Mouse (Mus musculus) ES-E14 (cell line): ENCODE measurements around the gene Akr1c13. TPM values are rescaled to one million over a fixed set of nuclear protein-coding genes. Genes with fewer than 3 reads are reported as not detected.

Experiments
- DNase-seq: peaks from one replicate; pipeline ENCODE4 v3.0.0-alpha.2; 2013; ENCODE audit warnings: low read depth, low spot score
- H3K27ac ChIP-seq: 2 replicates; pipeline ENCODE4 v1.5.1; 2012; ENCODE audit warnings: low read depth, mild to moderate bottlenecking, low read length, moderate library complexity, mixed read lengths; ENCODE audit not compliant: poor library complexity, insufficient read depth, severe bottlenecking
- H3K36me3 ChIP-seq: 2 replicates; pipeline ENCODE4 v1.6.1; 2012; ENCODE audit warnings: mild to moderate bottlenecking, low read length, moderate library complexity, mixed read lengths; ENCODE audit not compliant: control insufficient read depth, poor library complexity, insufficient read depth, severe bottlenecking
- H3K4me1 ChIP-seq, 2 experiments: fragments of 150-350 bp in 1 of 2; sonication (generic) in 1 of 2; 2 replicates each; pipeline ENCODE4 v1.6.1; 2012; ENCODE audit warnings: low read length in 2 of 2, mild to moderate bottlenecking in 1 of 2, mixed read lengths in 1 of 2; ENCODE audit not compliant: control insufficient read depth in 2 of 2, insufficient read depth in 2 of 2, poor library complexity in 1 of 2
- H3K4me3 ChIP-seq, 2 experiments: fragments of 150-350 bp in 1 of 2; sonication (generic) in 1 of 2; 2 replicates each; pipeline ENCODE4 v1.5.1; 2012; ENCODE audit warnings: low read length in 2 of 2, low read depth in 1 of 2, mild to moderate bottlenecking in 1 of 2, mixed read lengths in 1 of 2; ENCODE audit not compliant: insufficient read depth in 1 of 2, poor library complexity in 1 of 2, severe bottlenecking in 1 of 2
- H3K9ac ChIP-seq: 2 replicates; pipeline ENCODE4 v1.6.1; 2012; ENCODE audit warnings: low read depth, mild to moderate bottlenecking, low read length, mixed read lengths; ENCODE audit not compliant: poor library complexity, insufficient read depth, severe bottlenecking
- H3K9me3 ChIP-seq: fragments of 150-350 bp; sonication (generic); 2 replicates; pipeline ENCODE4 v1.6.1; 2012; ENCODE audit warnings: low read depth, mild to moderate bottlenecking, low read length; ENCODE audit not compliant: control insufficient read depth, insufficient read depth
- CHD2 ChIP-seq: IDR thresholded peaks from 2 replicates; pipeline ENCODE4 v1.6.1; 2014; ENCODE audit warnings: mild to moderate bottlenecking, low read depth, low read length, inconsistent platforms
- HCFC1 ChIP-seq: IDR thresholded peaks from 2 replicates; pipeline ENCODE4 v1.6.1; 2012; ENCODE audit warnings: low read length, inconsistent platforms, borderline replicate concordance; ENCODE audit not compliant: insufficient read depth
- MAFK ChIP-seq: IDR thresholded peaks from 2 replicates; pipeline ENCODE4 v1.6.1; 2014; ENCODE audit warnings: mild to moderate bottlenecking, low read depth, low read length, inconsistent platforms; ENCODE audit not compliant: insufficient read depth
- ZC3H11A ChIP-seq: IDR thresholded peaks from 2 replicates; pipeline ENCODE4 v1.6.1; 2012; ENCODE audit warnings: low read depth, mild to moderate bottlenecking, inconsistent platforms, low read length, borderline replicate concordance
- ZNF384 ChIP-seq: IDR thresholded peaks from 2 replicates; pipeline ENCODE4 v1.6.1; 2012; ENCODE audit warnings: low read depth, low read length, inconsistent platforms
- in situ Hi-C, 2 experiments: fragments of 600-800 bp; cut with MboI; formaldehyde crosslinking; loops; one replicate each; pipeline ENCODE4 v1.15.1; 2025; ENCODE audit warnings: low sequenced_read_pairs in 2 of 2, inconsistent platforms in 1 of 2; ENCODE audit not compliant: unreplicated experiment in 2 of 2
- total RNA-seq: library from RNA; depleted of rRNA; stranded (reverse); fragments of 300-350 nt; gene quantifications from 2 replicates; pipeline ENCODE4 v1.2.3, GENCODE M21; 2012

Akr1c13 gene
- total RNA-seq, 1 experiment = 2.2 TPM

DNA sequence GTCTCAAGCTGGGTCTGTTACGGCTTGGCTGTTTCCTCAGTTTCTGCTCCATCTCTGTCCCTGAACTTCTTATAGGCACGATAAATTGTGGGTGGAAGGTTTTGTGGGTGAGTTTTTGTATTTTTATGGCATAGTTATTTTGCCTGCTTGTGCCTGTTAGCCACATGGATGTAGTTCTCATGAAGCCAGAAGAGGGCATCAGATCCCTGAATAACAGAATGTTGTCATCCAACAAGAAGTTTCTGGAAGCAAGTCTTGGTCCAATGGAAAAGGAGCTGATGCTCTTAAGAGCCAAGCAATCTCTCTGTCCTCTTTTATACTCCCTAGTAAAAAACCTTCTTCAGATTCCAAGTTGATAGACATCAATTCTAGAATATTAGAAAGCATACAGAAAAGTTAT, 2.8 kb upstream of the Akr1c13 start:
- Histone ChIP-seq H3K9ac (no peak overlapping the region), H3K4me1 (no peaks in the 10 kb centered on the region), H3K36me3 (no peaks in the 10 kb centered on the region), H3K27ac (no peak overlapping the region), H3K9me3 (no peaks in the 10 kb centered on the region), H3K4me3 (no peak overlapping the region)
- no peak for DNase-seq
- in situ Hi-C loops = no loop called here
- TF ChIP-seq MAFK (no peak), ZNF384 (no peak), CHD2 (no peak)

GRCm38 (mm10) chr13:4192511-4192910, 1.6 kb downstream of the Akr1c13 start:
- Histone ChIP-seq H3K4me1 (no peaks in the 10 kb centered on the region), H3K9ac (no peak overlapping the region), H3K27ac (no peak overlapping the region), H3K9me3 (no peaks in the 10 kb centered on the region), H3K4me3 (no peak overlapping the region), H3K36me3 (no peaks in the 10 kb centered on the region)
- TF ChIP-seq CHD2 (no peak), ZC3H11A (no peak), ZNF384 (no peak)
- in situ Hi-C loops = no loop called here
- no peak for DNase-seq

DNA sequence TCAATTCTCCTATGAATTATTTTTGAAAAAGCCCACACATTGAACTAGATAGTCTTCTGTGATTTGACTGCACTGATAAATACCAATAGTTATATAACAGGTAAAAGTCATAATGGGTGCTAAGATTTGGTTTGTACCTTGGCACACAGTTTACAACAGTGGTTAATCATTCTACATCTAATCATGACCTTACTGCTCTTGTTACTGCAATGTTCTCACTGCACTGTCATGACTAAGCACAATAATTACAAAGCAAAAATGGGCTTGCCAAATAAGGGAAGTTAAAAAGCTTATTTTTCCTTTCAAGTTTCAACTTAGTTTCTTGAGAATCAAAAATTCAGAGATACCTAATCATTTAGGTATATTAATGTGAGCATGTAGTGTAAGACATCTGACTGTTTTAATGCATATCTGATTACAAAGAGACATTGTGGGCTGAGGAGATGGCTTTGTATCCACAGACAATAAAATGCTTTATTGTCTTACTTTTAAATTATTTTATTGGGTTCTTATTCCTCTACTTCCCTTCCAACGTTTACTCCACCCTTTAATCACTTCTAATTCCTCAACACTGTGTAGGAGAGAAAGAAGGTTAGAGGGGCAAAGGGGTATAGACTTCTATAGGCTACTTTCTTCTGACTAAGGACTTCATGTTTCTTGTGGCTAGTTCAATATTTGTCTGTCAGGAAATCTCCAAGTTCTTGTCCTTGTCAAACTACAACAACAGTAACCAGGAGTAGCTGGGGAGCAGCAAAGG, 15.4 kb downstream of the Akr1c13 start:
- Histone ChIP-seq H3K27ac (no peak overlapping the region), H3K4me1 (no peaks in the 10 kb centered on the region), H3K9ac (no peak overlapping the region), H3K9me3 (no peaks in the 10 kb centered on the region), H3K36me3 (no peaks in the 10 kb centered on the region), H3K4me3 (no peak overlapping the region)
- in situ Hi-C loops = no loop called here
- no peak for DNase-seq
- TF ChIP-seq ZC3H11A (no peak), ZNF384 (no peak), HCFC1 (no peak), CHD2 (no peak), MAFK (no peak)

DNA sequence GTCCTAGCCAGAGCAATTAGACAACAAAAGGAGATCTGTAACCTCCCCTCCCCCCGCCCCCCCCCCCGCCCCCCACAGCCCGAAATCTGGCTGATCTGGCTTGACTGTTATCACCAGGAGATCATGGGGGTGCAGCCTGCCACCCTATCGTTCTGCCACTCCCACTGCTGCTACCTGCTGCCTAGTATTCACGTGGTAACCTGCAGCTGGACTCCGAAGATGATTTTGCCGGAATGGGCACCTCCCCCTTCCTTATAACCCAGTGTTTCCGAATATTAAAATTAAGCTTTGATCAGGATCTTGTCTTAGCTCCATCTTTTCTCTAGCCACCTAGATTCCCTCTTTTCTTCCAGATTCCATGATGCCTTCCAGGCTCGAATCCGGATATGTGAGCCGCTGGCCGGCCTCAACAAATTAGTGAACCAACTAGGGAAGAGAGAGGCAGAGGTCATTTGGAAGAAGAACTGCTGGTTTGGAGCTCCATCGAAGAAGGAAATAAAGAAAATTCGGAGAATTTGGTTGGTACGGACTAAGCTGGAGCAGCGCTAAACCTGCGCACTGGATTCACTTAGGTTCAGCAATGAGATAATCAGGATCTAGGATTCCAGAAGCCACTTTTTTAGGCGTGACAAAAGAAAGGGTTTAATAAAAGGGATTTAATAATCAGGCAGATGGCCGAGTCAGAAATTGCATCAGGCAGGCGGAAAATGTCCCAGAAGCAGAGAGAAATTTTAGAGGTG, 20.8 kb downstream of the Akr1c13 start:
- H3K27ac ChIP-seq = peak overlapping the region; percentile 36; the same call in 1 of the 2 replicates
- H3K4me3 ChIP-seq = peak overlapping the region in 1 of 2 experiments; percentile 25; a peak in 2 of 4 replicates
- TF ChIP-seq ZC3H11A (no peak), HCFC1 (no peak), CHD2 (no peak), ZNF384 (no peak), MAFK (no peak)
- no peaks in the 10 kb centered on the region for H3K36me3 ChIP-seq
- H3K4me1 ChIP-seq = peaks cover 0 to 2% of the 10 kb centered on the region in 2 experiments; a peak in 1 of 4 replicates
- DNase-seq = no peak
- in situ Hi-C loops = no loop called here
- 0 out of 2 replicates have a peak, but pooled peaks cover 2% of the 10 kb centered on the region for H3K9me3 ChIP-seq
- no peak overlapping the region for H3K9ac ChIP-seq
